Mouse (Mus musculus) stomach, postnatal 0 days (tissue): Measurements from ENCODE around the gene Cnga4.

Experiments used
- CTCF ChIP-seq: IDR thresholded peaks from 2 replicates; pipeline ENCODE4 v1.5.1; 2016; ENCODE audit warnings: antibody characterized with exemption, low read depth, mild to moderate bottlenecking, moderate library complexity
- EP300 ChIP-seq: optimal IDR thresholded peaks from 2 replicates; pipeline ENCODE3; 2016; ENCODE audit warnings: antibody characterized with exemption

- TF ChIP-seq CTCF (no peak), EP300 (no peak)
Measured at GRCm38 (mm10) chr7:105395131-105395820, 9.1 kb upstream of the Cnga4 start.
